Mouse (Mus musculus) stomach, postnatal 0 days (tissue): Measurements from ENCODE around the gene Derl3. TPM values are rescaled to one million over a fixed set of nuclear protein-coding genes. Genes with fewer than 3 reads are reported as not detected.

Experiments used
- ATAC-seq: fragments of 200-750 bp; cut with Nextera tagmentation; 2 replicates; pipeline ENCODE4 v1.8.0; 2017; ENCODE audit not compliant: low FRiP score, low TSS enrichment
- DNase-seq: peaks from one replicate; pipeline ENCODE4 v3.0.0-alpha.2; 2016; ENCODE audit warnings: low spot score
- H3K27ac ChIP-seq: fragments of 300-500 bp; sonication (generic); replicated peaks from 2 replicates; pipeline ENCODE4 v1.5.1; 2014; ENCODE audit warnings: mild to moderate bottlenecking, control low read depth
- H3K27me3 ChIP-seq: fragments of 300-500 bp; sonication (generic); 2 replicates; pipeline ENCODE4 v1.6.1; 2014; ENCODE audit warnings: low read length; ENCODE audit not compliant: control insufficient read depth, insufficient read depth
- H3K36me3 ChIP-seq: fragments of 300-500 bp; sonication (generic); 2 replicates; pipeline ENCODE4 v1.6.1; 2014; ENCODE audit warnings: low read length, mixed read lengths; ENCODE audit not compliant: control insufficient read depth, insufficient read depth
- H3K4me1 ChIP-seq: fragments of 300-500 bp; sonication (generic); replicated peaks from 2 replicates; pipeline ENCODE4 v1.6.1; 2014; ENCODE audit warnings: antibody characterized with exemption; ENCODE audit not compliant: control insufficient read depth, insufficient read depth
- H3K4me2 ChIP-seq: fragments of 300-500 bp; sonication (generic); replicated peaks from 2 replicates; pipeline ENCODE4 v1.6.1; 2014; ENCODE audit warnings: low read depth, mild to moderate bottlenecking, control low read depth, moderate library complexity
- H3K4me3 ChIP-seq: fragments of 300-500 bp; sonication (generic); 2 replicates; pipeline ENCODE4 v1.5.1; 2014; ENCODE audit warnings: low read depth, low read length, control low read depth
- H3K9ac ChIP-seq: fragments of 300-500 bp; sonication (generic); 2 replicates; pipeline ENCODE4 v1.6.1; 2014; ENCODE audit warnings: mild to moderate bottlenecking, low read length, control low read depth, mixed read lengths
- H3K9me3 ChIP-seq: fragments of 300-500 bp; sonication (generic); 2 replicates; pipeline ENCODE4 v1.6.1; 2016; ENCODE audit warnings: low read length; ENCODE audit not compliant: control insufficient read depth
- CTCF ChIP-seq: IDR thresholded peaks from 2 replicates; pipeline ENCODE4 v1.5.1; 2016; ENCODE audit warnings: antibody characterized with exemption, low read depth, mild to moderate bottlenecking, moderate library complexity
- EP300 ChIP-seq: optimal IDR thresholded peaks from 2 replicates; pipeline ENCODE3; 2016; ENCODE audit warnings: antibody characterized with exemption
- WGBS: fragments of 180-500 bp; shearing (Covaris S2); extraction: QIAGEN DNeasy Blood & Tissue Kit; methylation state at CpG from one replicate; pipeline ENCODE4 v1.1.7; 2014; 5-methylcytosine and 5-hydroxymethylcytosine counted together
- polyA plus RNA-seq: library from polyadenylated mRNA; unstranded; fragments of >200 nt; fragmentation: Nextera tagmentation; extraction: Ambion mirVana; gene quantifications from 2 replicates; pipeline ENCODE4 v1.2.1, GENCODE M21; 2015

Gene Derl3
- polyA plus RNA-seq, 1 experiment from 2014 or later = 23.6 TPM

GRCm38 (mm10) chr10:75851681-75852080, 41.5 kb upstream of the Derl3 start:
- Histone ChIP-seq H3K9me3 (no peaks in the 10 kb centered on the region), H3K4me2 (no peak overlapping the region), H3K4me3 (no peak overlapping the region), H3K4me1 (no peaks in the 10 kb centered on the region), H3K36me3 (no peaks in the 10 kb centered on the region), H3K9ac (no peak overlapping the region), H3K27me3 (no peaks in the 10 kb centered on the region), H3K27ac (no peak overlapping the region)
- 44% methylated on average over 3 of the region's 3 CpGs for WGBS
- no peak for TF ChIP-seq CTCF
- no peak for TF ChIP-seq EP300
- DNase-seq (no peak), ATAC-seq (no peak)

GRCm38 (mm10) chr10:75852539-75853125, 40.6 kb upstream of the Derl3 start:
- DNase-seq (no peak), ATAC-seq (no peak)
- Histone ChIP-seq H3K9ac (no peak overlapping the region), H3K36me3 (no peaks in the 10 kb centered on the region), H3K27me3 (no peaks in the 10 kb centered on the region), H3K9me3 (no peaks in the 10 kb centered on the region), H3K27ac (no peak overlapping the region), H3K4me1 (no peaks in the 10 kb centered on the region), H3K4me2 (no peak overlapping the region), H3K4me3 (no peak overlapping the region)
- WGBS = 68% methylated on average over 12 of the region's 12 CpGs
- TF ChIP-seq CTCF (no peak), EP300 (no peak)

GRCm38 (mm10) chr10:75853452-75853851, 39.8 kb upstream of the Derl3 start:
- TF ChIP-seq EP300 (no peak), CTCF (peak; percentile 82)
- 16% methylated on average over 10 of the region's 10 CpGs for WGBS
- ATAC-seq = peak; percentile 70; the same call in 1 of the 2 replicates

GRCm38 (mm10) chr10:75854096-75854495, 39.1 kb upstream of the Derl3 start:
- no peaks in the 10 kb centered on the region for H3K9me3 ChIP-seq
- TF ChIP-seq EP300 (no peak), CTCF (no peak)
- DNase-seq (no peak), ATAC-seq (no peak)
- H3K4me2 ChIP-seq = no peak overlapping the region
- 43% methylated on average over 5 of the region's 5 CpGs for WGBS
- no peak overlapping the region for H3K27ac ChIP-seq
- no peak overlapping the region for H3K4me3 ChIP-seq
- 0 out of 2 replicates have a peak, but pooled peaks cover 3% of the 10 kb centered on the region for H3K36me3 ChIP-seq
- H3K4me1 ChIP-seq = no peaks in the 10 kb centered on the region
- no peaks in the 10 kb centered on the region for H3K27me3 ChIP-seq
- no peak overlapping the region for H3K9ac ChIP-seq

More at GRCm38 (mm10) chr10:75853452-75853851, 39.8 kb upstream of the Derl3 start:
- Histone ChIP-seq H3K36me3 (0 out of 2 replicates have a peak, but pooled peaks cover 3% of the 10 kb centered on the region), H3K4me1 (no peaks in the 10 kb centered on the region), H3K27ac (no peak overlapping the region), H3K9me3 (no peaks in the 10 kb centered on the region), H3K9ac (no peak overlapping the region), H3K4me2 (no peak overlapping the region), H3K27me3 (no peaks in the 10 kb centered on the region), H3K4me3 (no peak overlapping the region)
- peak; percentile 86 for DNase-seq

GRCm38 (mm10) chr10:75854791-75855190, 38.4 kb upstream of the Derl3 start:
- Histone ChIP-seq H3K4me2 (no peak overlapping the region), H3K27me3 (no peaks in the 10 kb centered on the region), H3K4me3 (no peak overlapping the region), H3K9me3 (no peaks in the 10 kb centered on the region), H3K9ac (no peak overlapping the region), H3K27ac (no peak overlapping the region), H3K4me1 (no peaks in the 10 kb centered on the region), H3K36me3 (0 out of 2 replicates have a peak, but pooled peaks cover 3% of the 10 kb centered on the region)
- DNase-seq (no peak), ATAC-seq (no peak)
- WGBS = 81% methylated on average over 6 of the region's 6 CpGs
- no peak for TF ChIP-seq CTCF
- TF ChIP-seq EP300 = no peak

DNA sequence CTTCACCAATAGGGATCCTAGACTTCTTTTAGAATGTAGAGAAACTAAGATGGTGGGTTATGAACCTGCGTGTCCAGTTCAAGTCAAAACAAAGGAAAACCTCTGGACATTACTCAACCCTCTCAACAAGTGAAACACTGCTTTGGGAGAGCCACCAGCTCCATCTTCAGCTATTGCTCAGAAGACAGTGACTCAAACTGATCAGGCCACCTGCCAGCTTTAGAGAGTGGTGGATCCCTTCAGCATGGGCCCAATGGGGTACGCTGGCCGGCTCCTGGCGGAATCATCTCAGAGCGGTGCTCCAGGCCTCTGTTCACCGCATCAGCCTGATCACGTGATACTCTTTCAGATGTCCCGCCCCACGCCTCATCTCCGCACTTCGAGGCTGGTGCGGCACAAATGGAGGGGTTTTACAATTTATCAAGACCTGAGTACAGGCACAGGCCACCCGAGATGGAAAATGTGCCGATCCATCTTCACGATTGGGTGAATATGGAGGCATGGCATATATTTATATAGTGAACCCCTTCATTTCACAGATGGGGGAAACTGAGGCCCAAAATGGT, 37.7 kb upstream of the Derl3 start:
- H3K27ac ChIP-seq = no peak overlapping the region
- H3K4me3 ChIP-seq = no peak overlapping the region
- no peaks in the 10 kb centered on the region for H3K9me3 ChIP-seq
- 88% methylated on average over 15 of the region's 15 CpGs for WGBS
- no peaks in the 10 kb centered on the region for H3K27me3 ChIP-seq
- ATAC-seq (no peak), DNase-seq (no peak)
- 0 out of 2 replicates have a peak, but pooled peaks cover 3% of the 10 kb centered on the region for H3K36me3 ChIP-seq
- TF ChIP-seq CTCF (no peak), EP300 (no peak)
- no peaks in the 10 kb centered on the region for H3K4me1 ChIP-seq
- H3K4me2 ChIP-seq = no peak overlapping the region
- no peak overlapping the region for H3K9ac ChIP-seq
